Mouse (Mus musculus) ES-CJ7 (cell line): ENCODE data around the gene Mansc4.
A peak's percentile ranks its signal among the peaks of the same experiment; 100 is the strongest.

ENCODE experiments used
- DNase-seq: peaks from one replicate; pipeline ENCODE4 v3.0.0; 2011; ENCODE audit warnings: low read depth, low spot score

The Mansc4 gene

GRCm38 (mm10) chr6:147086594-147087225, at the start of gene Mansc4:
Gene Mansc4, minus strand, starts transcription at chr6:147087032.
- DNase-seq = no peak

- no peak for DNase-seq
Observed at GRCm38 (mm10) chr6:147127239-147127638, 40.4 kb upstream of the Mansc4 start.

- DNase-seq = no peak
Observed at GRCm38 (mm10) chr6:147121320-147121719, 34.5 kb upstream of the Mansc4 start.

- DNase-seq = no peak
Observed at GRCm38 (mm10) chr6:147118190-147118589, 31.4 kb upstream of the Mansc4 start.

GRCm38 (mm10) chr6:147117764-147118163, 30.9 kb upstream of the Mansc4 start:
- no peak for DNase-seq

- DNase-seq = peak; percentile 88
Observed at GRCm38 (mm10) chr6:147116579-147116978, 29.7 kb upstream of the Mansc4 start.

- no peak for DNase-seq
Observed at GRCm38 (mm10) chr6:147109283-147109682, 22.5 kb upstream of the Mansc4 start.

- DNase-seq = no peak
Observed at GRCm38 (mm10) chr6:147106716-147107115, 19.9 kb upstream of the Mansc4 start.

GRCm38 (mm10) chr6:147105529-147105928, 18.7 kb upstream of the Mansc4 start:
- DNase-seq = peak; percentile 58

- no peak for DNase-seq
Observed at GRCm38 (mm10) chr6:147102293-147102692, 15.5 kb upstream of the Mansc4 start.

- DNase-seq = peak; percentile 61
Observed at GRCm38 (mm10) chr6:147099458-147100277, 12.8 kb upstream of the Mansc4 start.

- DNase-seq = no peak
Observed at GRCm38 (mm10) chr6:147097346-147097929, 10.6 kb upstream of the Mansc4 start.

GRCm38 (mm10) chr6:147096934-147097333, 10.1 kb upstream of the Mansc4 start:
- DNase-seq = no peak

- DNase-seq = peak; percentile 65
Observed at GRCm38 (mm10) chr6:147096109-147096508, 9.3 kb upstream of the Mansc4 start.

GRCm38 (mm10) chr6:147094771-147095170, 7.9 kb upstream of the Mansc4 start:
- DNase-seq = no peak

- DNase-seq = no peak
Observed at GRCm38 (mm10) chr6:147092136-147092535, 5.3 kb upstream of the Mansc4 start.

- peak; percentile 61 for DNase-seq
Observed at GRCm38 (mm10) chr6:147091136-147092120, 4.6 kb upstream of the Mansc4 start, which contains the start of gene Klhl42. Gene Klhl42, plus strand, starts transcription at chr6:147091379.

GRCm38 (mm10) chr6:147090191-147090590, 3.4 kb upstream of the Mansc4 start:
- DNase-seq = no peak

- DNase-seq = no peak
Observed at GRCm38 (mm10) chr6:147088517-147088916, 1.7 kb upstream of the Mansc4 start.

- DNase-seq = no peak
Observed at GRCm38 (mm10) chr6:147087736-147088135, 904 bp upstream of the Mansc4 start.

- DNase-seq = peak; percentile 69
Observed at GRCm38 (mm10) chr6:147085398-147086040, 1.3 kb downstream of the Mansc4 start.
